Mouse (Mus musculus) neutrophil, adult 65 days (primary cell): ENCODE measurements around the gene Gm10192. TPM values are rescaled to one million over a fixed set of nuclear protein-coding genes. Genes with fewer than 3 reads are reported as not detected.

Experiments used
- total RNA-seq: library from RNA; stranded (reverse); gene quantifications from 2 replicates; pipeline ENCODE4 v1.2.4, GENCODE M21; 2023

Gm10192 gene
- not detected in 2 replicates for total RNA-seq

GRCm38 (mm10) chr4:97183066-97183465 lies at the start of gene Gm10192:
Gene Gm10192, minus strand, starts transcription at chr4:97183166.

